Mouse (Mus musculus) left cerebral cortex, postnatal 36 days (tissue): ENCODE measurements at regions not wholly inside any gene's neighbourhood (a gene's known extent, or its start where the extent isn't known, plus 50 kb on each side); places are given as distances from the start of the nearest gene placed in this dataset.
A peak's percentile ranks its signal among the peaks of the same experiment; 100 is the strongest.
"Not testable (repeated sequence)": the region's sequence is repeated elsewhere in the genome, so short reads cannot be mapped to it uniquely, and the experiment has no call there.

Experiments used
- DNase-seq, 2 experiments: peaks; one replicate each; pipeline ENCODE4 v3.0.0; 2021 to 2022; ENCODE audit warnings: low spot score in 2 of 2, mixed read lengths in 1 of 2
- intact Hi-C: fragments of 180-260 bp; cut with DNase I; formaldehyde crosslinking; loops from one replicate; pipeline ENCODE4 v1.15.1; 2025

DNA sequence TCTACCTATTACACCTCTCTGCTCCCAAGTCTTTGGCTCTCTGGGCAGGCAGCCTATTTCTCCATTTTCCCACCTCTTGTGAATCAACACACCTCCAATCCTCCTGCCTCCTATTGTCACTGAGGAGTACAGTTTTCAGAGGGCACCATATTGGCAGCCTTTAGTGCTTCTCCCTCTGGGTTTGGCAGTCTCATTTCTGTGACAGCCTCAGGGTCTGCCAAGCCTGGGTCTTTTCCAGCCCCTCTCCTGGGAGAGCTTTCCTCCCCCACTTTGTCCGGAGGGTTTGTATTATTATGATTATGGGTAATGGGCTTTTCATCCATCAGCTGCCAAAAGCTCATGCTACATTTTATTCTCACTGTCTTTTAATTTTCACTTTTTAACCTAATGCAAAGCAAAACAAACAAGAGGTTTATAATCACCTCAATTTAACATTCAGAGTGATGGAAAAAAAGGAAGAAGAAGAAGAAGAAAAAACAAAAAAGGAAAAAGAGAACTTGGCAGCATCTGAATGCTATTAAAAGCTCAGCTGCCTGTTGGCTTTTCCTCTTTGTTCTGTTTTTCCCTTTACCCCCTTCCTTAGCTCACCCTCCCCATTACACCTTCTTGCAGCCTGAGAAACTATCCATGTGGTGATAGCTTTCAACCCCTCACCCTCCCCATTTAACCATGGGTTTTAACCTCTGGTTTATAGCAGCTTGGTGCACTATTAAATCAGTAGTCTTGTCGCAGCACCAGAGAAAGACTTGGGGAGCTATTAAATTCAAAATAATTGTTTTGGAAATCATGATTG lies 790.5 kb upstream of the Cdh8 start:
- no peak for DNase-seq

DNA sequence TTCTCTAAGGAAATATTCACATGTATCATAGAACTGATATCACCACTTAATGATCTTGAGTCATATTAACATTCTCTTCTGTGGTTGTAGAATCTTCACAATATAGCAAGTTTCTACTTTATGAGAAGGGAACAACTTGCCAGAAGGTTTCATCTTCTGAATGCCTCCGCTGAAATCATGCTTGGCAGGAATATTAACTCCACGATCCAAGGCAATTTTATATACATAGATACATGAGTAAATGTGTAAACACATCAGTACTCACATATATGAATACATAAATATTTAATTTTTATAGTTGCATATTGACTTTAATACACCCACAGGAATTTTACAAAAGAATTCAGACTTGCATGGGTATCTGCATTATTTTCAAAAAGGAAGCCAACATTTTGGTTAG lies 777.0 kb upstream of the Cdh8 start:
- intact Hi-C loops, result no loop called here
- DNase-seq, result no peak

More for the DNA sequence above, 790.5 kb upstream of the Cdh8 start:
- intact Hi-C loops, result no loop called here

DNA sequence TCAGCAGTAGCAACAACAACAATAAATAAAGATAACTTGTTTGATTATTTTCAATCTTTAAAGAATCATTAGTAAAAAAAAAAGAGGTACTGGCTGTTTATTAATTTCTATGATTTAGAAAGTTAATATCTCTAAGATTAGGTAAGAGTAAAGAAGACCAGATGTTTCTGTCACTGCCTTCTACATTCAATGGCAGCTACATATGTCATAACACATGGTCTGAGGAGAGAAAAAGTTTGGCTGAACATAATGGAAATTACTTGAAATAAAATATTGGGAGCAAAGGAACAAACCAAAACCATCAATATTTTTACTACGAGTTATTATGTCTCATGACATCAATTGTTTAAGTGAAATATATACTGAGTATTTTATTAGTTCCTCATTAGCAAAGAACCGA lies 774.4 kb upstream of the Cdh8 start:
- intact Hi-C loops, result no loop called here
- no peak for DNase-seq

DNA sequence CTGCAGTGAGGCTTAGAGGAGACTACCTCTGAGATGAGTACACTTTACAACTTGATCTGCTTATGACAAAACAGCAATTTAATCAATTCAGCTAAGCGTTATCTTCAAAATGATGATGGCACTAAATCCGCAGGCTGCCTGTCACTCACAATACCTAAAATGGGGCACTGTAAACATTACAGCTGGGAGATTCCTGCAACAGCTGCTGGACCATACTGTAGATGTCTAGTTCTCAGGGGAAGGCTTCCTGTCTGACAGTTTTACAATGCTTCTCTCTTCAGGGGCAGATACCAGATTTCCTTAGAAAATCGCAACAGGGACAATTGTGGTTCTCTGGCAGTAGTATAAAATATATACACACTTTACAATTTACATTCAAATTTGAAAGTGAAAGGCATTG lies 771.7 kb upstream of the Cdh8 start:
- DNase-seq, result no peak
- intact Hi-C loops, result no loop called here

DNA sequence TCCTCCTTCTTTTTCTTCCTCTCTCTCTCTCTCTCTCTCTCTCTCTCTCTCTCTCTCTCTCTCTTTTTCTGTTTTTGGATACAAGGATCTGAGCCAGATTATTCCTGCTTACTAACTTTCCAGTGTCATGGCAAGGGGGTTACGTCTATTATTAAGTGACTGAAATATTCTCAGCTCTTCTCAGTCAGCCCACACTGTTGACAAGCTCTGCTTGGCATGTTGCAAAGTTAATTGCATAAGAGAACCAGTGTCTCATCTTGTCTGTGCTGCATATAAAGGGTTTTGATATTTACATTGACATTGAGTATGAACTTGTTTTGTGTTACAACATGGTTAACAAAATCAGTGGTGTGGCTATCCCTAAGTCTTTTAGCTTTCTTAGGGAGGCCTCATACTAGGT lies 760.2 kb upstream of the Cdh8 start:
- DNase-seq, result no peak
- intact Hi-C loops, result no loop called here

DNA sequence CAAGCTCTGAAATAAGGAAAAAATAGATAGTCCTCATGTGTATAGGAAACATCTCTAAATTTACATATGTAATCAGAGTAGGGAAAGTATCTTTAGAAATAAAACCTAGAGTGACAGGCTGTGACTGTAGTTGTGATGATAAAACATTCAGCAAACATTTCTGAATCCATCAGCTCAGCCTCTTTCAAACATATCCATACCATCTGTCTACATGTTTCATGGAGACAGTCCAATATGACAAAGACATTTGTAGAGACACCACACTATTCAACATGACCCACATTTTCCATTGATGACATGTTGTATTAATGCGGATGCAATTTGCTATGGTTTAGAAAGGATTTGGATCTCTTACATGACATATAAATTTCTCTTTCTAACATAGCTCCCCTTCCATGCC lies 729.1 kb upstream of the Cdh8 start:
- no peak for DNase-seq
- intact Hi-C loops, result no loop called here

DNA sequence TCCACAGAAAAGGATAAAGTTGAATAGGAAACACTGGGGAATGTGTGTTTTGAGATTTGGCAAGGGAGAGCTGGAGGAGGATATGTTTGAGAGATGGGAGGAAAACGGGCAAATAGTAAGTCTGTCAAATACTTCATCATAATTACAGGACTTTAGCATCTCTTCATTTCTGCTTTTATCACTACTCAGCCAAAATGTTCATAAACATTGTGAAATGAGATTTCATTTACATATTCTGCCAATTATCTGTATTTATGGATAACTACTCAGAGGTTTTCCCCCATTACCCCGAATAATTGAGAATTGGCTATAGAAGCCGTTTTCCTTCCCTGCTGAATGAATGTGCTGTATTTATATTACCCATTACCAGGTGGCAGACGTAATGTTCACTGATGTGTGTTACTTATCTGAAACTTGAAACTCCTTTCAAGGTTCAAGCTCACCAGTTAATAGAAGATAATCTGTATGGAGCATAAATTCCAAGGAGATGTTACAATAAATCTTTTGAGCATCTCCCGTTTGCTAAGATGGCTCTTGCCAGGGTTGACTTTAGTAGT lies 727.9 kb upstream of the Cdh8 start:
- no peak for DNase-seq
- intact Hi-C loops, result no loop called here

- intact Hi-C loops, result no loop called here
- DNase-seq, result no peak
Observed at GRCm38 (mm10) chr8:100104412-100105365, 688.4 kb upstream of the Cdh8 start.

DNA sequence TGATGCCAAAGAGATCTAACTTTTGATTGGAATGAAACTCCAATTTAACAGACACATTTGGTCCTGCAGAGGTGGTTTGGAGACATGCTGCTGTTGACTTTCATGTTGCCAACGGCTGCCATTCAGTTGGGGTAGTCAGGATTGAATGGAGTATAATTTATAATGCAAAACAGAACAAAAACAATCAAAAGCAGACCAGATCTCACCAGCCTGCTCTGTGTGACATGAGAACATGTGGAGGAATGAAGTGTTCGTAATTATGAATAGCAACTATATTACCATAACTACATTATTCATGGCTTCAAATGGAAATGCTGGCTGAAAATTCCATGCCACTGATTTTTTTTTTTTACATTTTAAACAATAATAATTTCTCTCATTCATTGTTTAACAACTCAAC lies 685.7 kb upstream of the Cdh8 start:
- intact Hi-C loops, result no loop called here
- DNase-seq, result no peak

DNA sequence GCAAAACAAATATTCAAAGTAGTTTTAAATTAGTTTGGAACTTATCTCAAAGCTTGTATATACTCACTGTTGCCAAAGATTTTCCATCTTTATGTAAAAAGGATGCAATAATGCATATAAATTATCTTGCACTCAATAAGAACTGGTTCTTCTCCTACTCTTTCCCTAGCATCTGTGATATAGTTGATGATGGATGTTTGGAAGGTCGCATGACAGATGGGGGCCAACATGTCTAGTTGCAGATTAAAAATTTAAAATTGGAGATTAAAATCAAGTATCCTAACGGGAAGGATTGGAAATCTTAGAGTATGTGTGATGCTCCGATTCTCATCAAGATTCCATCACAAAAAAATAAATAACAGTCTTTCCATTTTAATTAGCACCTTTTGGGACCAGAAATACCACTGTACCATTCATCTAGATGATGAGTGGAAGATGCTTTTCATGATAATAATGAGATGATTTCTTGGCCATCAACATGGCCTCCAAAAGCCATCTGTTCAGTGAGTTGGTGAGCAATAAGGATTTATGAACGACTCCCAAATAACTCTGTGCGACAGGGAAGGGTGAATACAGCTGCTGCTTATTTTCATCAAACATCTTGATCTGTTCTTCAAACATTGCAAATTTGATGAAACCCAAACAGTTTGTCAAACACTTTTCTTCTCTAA lies 655.9 kb upstream of the Cdh8 start:
- intact Hi-C loops, result no loop called here
- no peak for DNase-seq

DNA sequence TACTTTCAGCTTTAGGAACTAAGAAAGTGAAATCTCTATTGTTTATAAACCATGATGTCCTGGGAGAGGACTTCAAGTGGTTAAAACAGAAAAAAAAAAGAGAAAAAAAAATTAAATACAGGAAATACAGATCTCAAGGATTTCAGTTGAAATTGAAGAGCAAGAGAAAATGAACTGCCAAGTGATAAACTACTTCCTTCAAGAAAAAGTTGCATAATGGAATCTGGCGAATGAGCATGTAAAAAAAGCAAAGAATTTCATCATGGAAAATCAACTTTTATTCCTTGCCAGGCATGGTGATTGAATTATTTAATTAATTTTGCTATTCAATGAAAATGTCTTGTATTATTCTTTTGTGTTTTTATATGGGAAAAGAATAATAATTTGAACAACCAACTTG lies 653.5 kb upstream of the Cdh8 start:
- intact Hi-C loops, result no loop called here
- no peak for DNase-seq

DNA sequence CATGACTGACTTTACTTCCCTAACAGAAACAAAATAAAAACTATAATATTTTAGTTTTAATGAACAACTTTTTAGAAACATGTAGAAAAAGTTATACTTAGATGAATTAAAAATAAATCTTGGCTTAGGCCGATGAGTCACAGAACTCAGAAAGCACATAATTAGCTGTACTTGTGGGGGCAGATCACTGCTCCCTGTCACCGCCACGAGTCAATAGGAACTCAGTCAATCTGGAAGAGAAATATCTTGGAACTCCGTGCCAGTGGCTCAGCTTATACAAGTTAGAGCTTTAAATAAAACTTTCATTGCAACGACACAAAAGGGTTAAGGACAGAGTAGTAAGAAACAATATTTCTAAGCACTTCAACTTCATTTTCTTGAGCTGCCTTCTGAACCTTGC lies 622.7 kb upstream of the Cdh8 start:
- intact Hi-C loops, result no loop called here
- DNase-seq, result peak; percentile 8 to 10

DNA sequence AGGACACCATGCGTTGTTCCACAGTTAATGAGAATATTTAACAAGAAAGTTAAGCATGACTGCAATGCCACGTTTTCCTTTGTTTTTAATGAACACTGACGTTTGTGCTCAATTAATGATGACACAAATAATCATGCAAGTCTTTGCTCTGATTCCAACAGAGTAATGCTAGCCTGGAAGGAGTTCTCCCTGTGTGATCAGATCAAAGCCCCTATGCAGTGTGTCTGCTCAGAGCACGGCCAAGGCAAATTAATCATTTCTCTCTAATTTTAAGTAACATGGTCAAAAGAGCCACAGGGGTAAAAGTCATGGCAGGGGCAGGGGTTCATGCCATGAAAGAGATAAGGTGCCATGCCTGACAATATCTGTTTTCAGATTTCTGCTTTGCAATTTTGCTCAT lies 618.2 kb upstream of the Cdh8 start:
- DNase-seq, result no peak
- intact Hi-C loops, result no loop called here

DNA sequence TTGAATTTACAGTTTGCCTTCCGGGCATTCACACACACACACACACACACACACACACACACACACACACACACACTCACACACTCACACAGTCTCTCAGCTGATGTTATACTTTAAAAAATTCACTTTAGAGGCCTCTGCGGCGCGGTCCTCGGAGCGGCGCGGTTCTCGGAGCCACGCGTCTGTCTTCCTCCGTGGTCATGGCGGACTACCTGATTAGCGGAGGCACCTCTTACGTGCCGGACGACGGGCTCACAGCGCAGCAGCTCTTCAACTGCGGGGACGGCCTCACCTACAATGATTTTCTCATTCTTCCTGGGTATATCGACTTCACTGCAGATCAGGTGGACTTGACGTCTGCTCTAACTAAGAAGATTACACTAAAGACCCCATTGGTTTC lies 614.1 kb upstream of the Cdh8 start:
- intact Hi-C loops, DNase-seq: not testable (repeated sequence)

DNA sequence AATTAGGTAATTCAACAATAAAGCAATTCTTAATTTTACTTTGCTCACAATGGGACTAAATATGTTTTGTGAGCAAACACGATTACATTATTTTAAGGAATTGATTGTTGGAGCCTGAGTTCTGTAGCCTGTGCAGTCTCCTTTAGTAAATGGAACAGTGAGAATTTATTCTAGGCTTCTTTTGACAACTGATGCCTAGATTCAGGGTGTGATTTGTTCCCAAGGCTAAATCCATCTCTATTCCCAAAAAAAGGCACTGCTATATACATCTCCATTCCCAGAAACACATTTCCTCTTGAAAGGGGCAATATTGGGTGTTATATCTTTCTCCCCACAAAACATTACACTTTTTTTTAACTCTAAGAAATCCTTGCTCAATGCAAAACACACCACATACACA lies 599.4 kb upstream of the Cdh8 start:
- intact Hi-C loops, result no loop called here
- DNase-seq, result no peak

DNA sequence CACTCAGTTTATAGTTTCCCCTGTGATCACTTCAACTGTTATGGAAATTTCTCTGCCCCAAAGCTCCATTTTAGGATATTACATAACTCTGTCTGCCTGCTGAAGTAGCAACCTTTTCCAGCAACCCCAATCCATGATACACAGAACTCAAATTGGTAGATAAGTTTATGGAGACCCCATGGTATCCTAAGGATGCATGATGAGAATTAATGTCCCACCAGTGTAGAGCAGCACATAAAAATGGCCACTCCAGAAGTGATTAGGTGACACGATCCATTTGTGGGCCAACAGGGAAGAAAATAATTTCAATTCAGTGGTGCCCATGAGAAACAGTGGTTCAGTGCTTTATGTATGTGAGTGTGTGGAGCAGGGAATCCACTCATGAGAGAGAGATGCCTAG lies 583.3 kb upstream of the Cdh8 start:
- intact Hi-C loops, result no loop called here

DNA sequence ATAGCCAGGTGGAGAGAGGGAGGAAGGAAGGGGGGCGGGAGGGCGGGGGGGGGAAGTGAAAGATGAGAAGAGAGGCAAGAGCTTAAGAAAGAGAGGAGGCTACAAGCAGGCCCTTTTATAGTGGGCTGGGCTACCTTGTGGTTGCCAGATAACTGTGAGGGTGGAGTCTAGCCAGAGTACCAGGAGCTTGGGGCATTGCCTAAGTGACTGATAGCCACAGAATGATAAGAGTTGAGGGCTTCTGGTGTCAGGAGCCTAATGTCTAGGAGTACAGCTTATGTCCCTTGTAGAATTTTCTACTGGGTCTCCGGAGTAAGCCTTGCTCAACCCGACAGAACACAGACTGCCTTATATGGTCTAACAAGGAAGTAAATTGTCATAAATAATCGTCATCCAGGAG lies 567.4 kb upstream of the Cdh8 start:
- no peak for DNase-seq
- intact Hi-C loops, result no loop called here

More for the DNA sequence above, 583.3 kb upstream of the Cdh8 start:
- DNase-seq, result no peak

GRCm38 (mm10) chr8:99954697-99955096 lies 538.4 kb upstream of the Cdh8 start:
- intact Hi-C loops, result no loop called here
- DNase-seq, result no peak

- DNase-seq, result no peak
- intact Hi-C loops, result no loop called here
Observed at GRCm38 (mm10) chr8:99953876-99954275, 537.6 kb upstream of the Cdh8 start.

- DNase-seq, result no peak
- intact Hi-C loops, result no loop called here
Observed at GRCm38 (mm10) chr8:99933159-99933558, 516.9 kb upstream of the Cdh8 start.
